Mouse (Mus musculus) kidney, embryonic 14.5 days (tissue): ENCODE measurements around the gene Trak1. TPM values are rescaled to one million over a fixed set of nuclear protein-coding genes. Genes with fewer than 3 reads are reported as not detected.

Experiments used
- ATAC-seq: fragments of 200-750 bp; cut with Nextera tagmentation; 2 replicates; pipeline ENCODE4 v1.8.0; 2017; ENCODE audit warnings: moderate number of reproducible peaks, mild to moderate bottlenecking, moderate TSS enrichment, moderate library complexity; ENCODE audit not compliant: low FRiP score, low TSS enrichment
- H3K27ac ChIP-seq: fragments of 300-500 bp; sonication (generic); 2 replicates; pipeline ENCODE4 v1.5.1; 2014; ENCODE audit warnings: low read depth, mild to moderate bottlenecking, low read length, moderate library complexity, mixed read lengths
- H3K27me3 ChIP-seq: fragments of 300-500 bp; sonication (generic); 2 replicates; pipeline ENCODE4 v1.6.1; 2014; ENCODE audit warnings: mild to moderate bottlenecking, low read length; ENCODE audit not compliant: control insufficient read depth, insufficient read depth
- H3K36me3 ChIP-seq: fragments of 300-500 bp; sonication (generic); 2 replicates; pipeline ENCODE4 v1.6.1; 2014; ENCODE audit warnings: low read length, mixed read lengths; ENCODE audit not compliant: control insufficient read depth, insufficient read depth
- H3K4me1 ChIP-seq: fragments of 300-500 bp; sonication (generic); 2 replicates; pipeline ENCODE4 v1.6.1; 2014; ENCODE audit warnings: low read length, mixed read lengths; ENCODE audit not compliant: control insufficient read depth, insufficient read depth
- H3K4me2 ChIP-seq: fragments of 300-500 bp; sonication (generic); replicated peaks from 2 replicates; pipeline ENCODE4 v1.6.1; 2014; ENCODE audit warnings: low read depth, mild to moderate bottlenecking, low read length
- H3K4me3 ChIP-seq: fragments of 300-500 bp; sonication (generic); 2 replicates; pipeline ENCODE4 v1.5.1; 2014; ENCODE audit warnings: mild to moderate bottlenecking, low read length
- H3K9ac ChIP-seq: fragments of 300-500 bp; sonication (generic); 2 replicates; pipeline ENCODE4 v1.6.1; 2014; ENCODE audit warnings: low read depth, mild to moderate bottlenecking, low read length, moderate library complexity
- H3K9me3 ChIP-seq: fragments of 300-500 bp; sonication (generic); 2 replicates; pipeline ENCODE4 v1.6.1; 2016; ENCODE audit warnings: low read length; ENCODE audit not compliant: control insufficient read depth
- WGBS: fragments of 180-500 bp; shearing (Covaris S2); extraction: QIAGEN DNeasy Blood & Tissue Kit; methylation state at CpG from one replicate; pipeline ENCODE4 v1.1.7; 2014; 5-methylcytosine and 5-hydroxymethylcytosine counted together
- polyA plus RNA-seq: library from polyadenylated mRNA; unstranded; fragments of >200 nt; fragmentation: Nextera tagmentation; extraction: Ambion mirVana; gene quantifications from 2 replicates; pipeline ENCODE4 v1.2.1, GENCODE M21; 2014

The Trak1 gene
- polyA plus RNA-seq, 1 experiment from 2014 or later, result 15.4 TPM

DNA sequence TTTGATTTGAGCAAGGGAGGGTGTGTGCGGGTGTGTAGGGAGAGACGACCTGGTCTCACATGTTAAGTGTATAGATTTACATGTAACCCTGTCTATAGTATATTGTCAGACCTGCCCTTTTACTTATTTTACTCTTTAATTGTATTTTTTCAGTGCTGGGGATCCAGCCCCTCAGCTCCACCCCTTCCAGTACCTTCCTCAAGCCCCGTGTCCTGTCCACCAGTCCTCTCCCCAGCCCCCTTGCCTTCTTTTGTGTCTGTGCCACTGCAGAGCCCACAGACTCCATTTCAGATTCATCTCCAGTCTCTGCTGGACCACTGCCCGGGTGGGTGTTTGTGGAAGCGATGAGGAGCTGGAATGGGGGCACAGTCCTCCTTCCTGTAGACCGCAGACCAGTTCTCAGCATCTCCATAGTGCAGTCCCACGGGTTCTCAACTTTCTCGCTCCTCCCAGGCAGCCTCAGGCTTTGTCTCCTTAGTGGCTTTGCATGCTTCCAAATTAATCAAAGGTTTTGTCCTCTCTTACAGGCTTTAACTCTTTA, 37.1 kb downstream of the Trak1 start:
- Histone ChIP-seq H3K4me2 (no peak overlapping the region), H3K36me3 (no peaks in the 10 kb centered on the region), H3K27ac (peak overlapping the region; percentile 51; the same call in 1 of the 2 replicates), H3K9ac (no peak overlapping the region; the same call in 1 of the 2 replicates), H3K4me3 (no peak overlapping the region), H3K9me3 (no peaks in the 10 kb centered on the region), H3K27me3 (no peaks in the 10 kb centered on the region), H3K4me1 (peaks cover 45% of the 10 kb centered on the region)
- no peak for ATAC-seq
- 49% methylated on average over 8 of the region's 8 CpGs for WGBS

DNA sequence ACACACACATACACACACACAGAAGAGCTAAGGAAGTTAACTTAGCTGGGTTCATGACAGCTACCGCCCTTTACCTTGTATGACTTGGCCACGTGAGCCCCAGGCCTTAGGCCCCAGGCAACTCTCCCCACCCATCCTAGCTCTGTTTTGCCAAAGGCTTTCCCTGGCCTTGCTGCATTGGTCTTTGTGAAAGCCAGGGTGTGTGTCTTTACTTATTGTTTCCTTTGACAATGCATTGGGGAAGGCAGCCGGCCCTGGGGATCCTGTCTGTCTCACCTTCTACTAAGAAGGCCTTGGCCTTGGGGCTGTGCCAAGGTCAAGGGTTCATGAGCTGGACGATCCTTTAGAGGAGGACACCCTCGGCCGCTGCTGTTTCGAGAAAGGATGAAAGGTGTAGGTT, 38.3 kb downstream of the Trak1 start:
- no peak for ATAC-seq
- Histone ChIP-seq H3K4me3 (no peak overlapping the region), H3K4me2 (no peak overlapping the region), H3K27ac (peak overlapping the region; percentile 26; the same call in 1 of the 2 replicates), H3K27me3 (no peaks in the 10 kb centered on the region), H3K36me3 (no peaks in the 10 kb centered on the region), H3K9ac (no peak overlapping the region), H3K9me3 (no peaks in the 10 kb centered on the region), H3K4me1 (peaks cover 45% of the 10 kb centered on the region)
- 38% methylated on average over 7 of the region's 7 CpGs for WGBS

GRCm38 (mm10) chr9:121336324-121336946, 39.1 kb downstream of the Trak1 start:
- no peaks in the 10 kb centered on the region for H3K27me3 ChIP-seq
- peaks cover 38% of the 10 kb centered on the region for H3K4me1 ChIP-seq
- H3K9ac ChIP-seq, result no peak overlapping the region
- H3K4me2 ChIP-seq, result no peak overlapping the region
- H3K27ac ChIP-seq, result peak overlapping the region; percentile 26; the same call in 1 of the 2 replicates
- H3K36me3 ChIP-seq, result no peaks in the 10 kb centered on the region
- no peak overlapping the region for H3K4me3 ChIP-seq
- H3K9me3 ChIP-seq, result no peaks in the 10 kb centered on the region
- WGBS, result 89% methylated on average over 15 of the region's 15 CpGs
- no peak for ATAC-seq

DNA sequence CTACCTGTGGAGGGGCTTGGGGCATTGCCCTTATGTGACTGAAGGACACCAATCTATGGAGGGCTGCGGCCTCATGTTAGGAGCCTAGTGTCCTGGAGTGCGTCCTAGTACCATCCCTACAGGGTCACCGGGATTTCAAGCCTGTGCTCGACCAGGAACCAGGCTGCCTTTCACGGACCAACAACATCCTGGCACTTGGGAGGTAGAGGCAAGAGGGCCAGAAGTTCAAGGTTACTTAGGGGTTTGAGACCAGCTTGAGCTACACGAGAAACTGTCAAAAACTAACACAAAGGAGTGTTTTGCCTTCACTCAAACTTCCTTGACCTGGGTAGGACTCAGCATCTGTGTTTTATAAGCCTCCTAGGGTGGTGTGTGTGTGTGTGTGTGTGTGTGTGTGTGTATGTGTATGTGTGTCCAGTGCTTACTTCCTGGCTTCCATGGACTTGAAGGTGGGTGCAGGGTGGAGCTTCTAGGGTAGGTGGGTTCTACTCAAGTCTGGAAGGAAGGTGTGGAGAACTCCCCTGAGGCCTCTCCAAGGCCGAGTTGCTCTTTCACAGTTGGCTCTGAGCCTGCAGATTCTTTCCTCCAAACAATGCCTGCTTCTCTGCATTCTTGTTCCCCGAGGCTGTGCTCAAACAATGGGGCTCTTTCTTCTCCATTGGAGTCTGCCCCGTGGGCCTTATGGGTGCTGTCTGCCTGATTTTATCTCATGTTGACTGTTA, 40.1 kb downstream of the Trak1 start:
- no peak overlapping the region for H3K9ac ChIP-seq
- peaks cover 32% of the 10 kb centered on the region; the same call in 1 of the 2 replicates for H3K4me1 ChIP-seq
- peak; percentile 23; the same call in 1 of the 2 replicates for ATAC-seq
- WGBS, result 60% methylated on average over 9 of the region's 9 CpGs
- no peaks in the 10 kb centered on the region for H3K27me3 ChIP-seq
- no peaks in the 10 kb centered on the region for H3K9me3 ChIP-seq
- H3K36me3 ChIP-seq, result no peaks in the 10 kb centered on the region
- H3K4me2 ChIP-seq, result no peak overlapping the region
- no peak overlapping the region for H3K4me3 ChIP-seq
- H3K27ac ChIP-seq, result peak overlapping the region; percentile 37; the same call in 1 of the 2 replicates

DNA sequence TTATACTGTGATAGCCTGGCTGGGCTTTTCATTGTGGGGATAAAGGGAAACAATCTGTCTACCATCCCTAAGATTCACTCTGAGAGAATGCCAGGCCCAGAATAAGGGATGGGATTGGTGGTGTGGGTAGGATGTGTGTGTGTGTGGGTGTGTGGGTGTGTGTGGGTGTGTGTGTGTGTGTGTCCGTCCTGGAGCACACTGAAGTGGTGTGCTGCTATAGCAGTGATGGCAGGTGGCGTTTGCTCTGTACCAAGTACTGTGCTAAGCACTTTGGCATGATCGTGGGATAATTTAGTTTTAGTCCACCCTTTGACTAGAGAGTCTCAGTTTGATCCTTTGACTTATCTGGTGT, 40.6 kb downstream of the Trak1 start:
- no peaks in the 10 kb centered on the region for H3K9me3 ChIP-seq
- no peak overlapping the region; the same call in 1 of the 2 replicates for H3K27ac ChIP-seq
- no peak overlapping the region for H3K4me2 ChIP-seq
- H3K27me3 ChIP-seq, result no peaks in the 10 kb centered on the region
- 81% methylated on average over 3 of the region's 3 CpGs for WGBS
- H3K9ac ChIP-seq, result no peak overlapping the region
- no peak overlapping the region for H3K4me3 ChIP-seq
- H3K36me3 ChIP-seq, result no peaks in the 10 kb centered on the region
- ATAC-seq, result no peak
- peaks cover 29% of the 10 kb centered on the region; the same call in 1 of the 2 replicates for H3K4me1 ChIP-seq

DNA sequence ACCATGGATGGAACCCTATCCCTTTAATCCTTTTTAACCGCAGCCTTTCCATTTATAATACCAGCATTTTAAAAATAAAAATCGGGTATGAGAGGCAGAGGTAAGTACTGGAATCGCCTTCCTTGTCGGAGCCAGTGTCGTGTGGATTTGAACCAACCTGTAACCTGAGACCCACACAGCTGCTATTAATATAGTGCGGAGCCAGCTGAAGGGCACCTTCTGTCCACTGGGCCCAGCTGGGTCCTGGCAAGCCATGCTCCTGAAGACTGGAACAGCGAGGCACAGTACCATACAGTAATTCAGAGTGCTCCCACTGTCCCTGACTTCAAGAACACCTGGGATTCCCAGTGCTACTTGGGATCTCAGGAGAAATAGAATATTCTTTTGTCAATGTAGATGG, 44.5 kb downstream of the Trak1 start:
- Histone ChIP-seq H3K4me2 (no peak overlapping the region), H3K27me3 (no peaks in the 10 kb centered on the region), H3K9ac (no peak overlapping the region), H3K4me3 (no peak overlapping the region), H3K36me3 (no peaks in the 10 kb centered on the region), H3K9me3 (no peaks in the 10 kb centered on the region), H3K4me1 (peaks cover 3% of the 10 kb centered on the region; the same call in 1 of the 2 replicates), H3K27ac (no peak overlapping the region)
- ATAC-seq, result no peak
- 58% methylated on average over 7 of the region's 7 CpGs for WGBS

DNA sequence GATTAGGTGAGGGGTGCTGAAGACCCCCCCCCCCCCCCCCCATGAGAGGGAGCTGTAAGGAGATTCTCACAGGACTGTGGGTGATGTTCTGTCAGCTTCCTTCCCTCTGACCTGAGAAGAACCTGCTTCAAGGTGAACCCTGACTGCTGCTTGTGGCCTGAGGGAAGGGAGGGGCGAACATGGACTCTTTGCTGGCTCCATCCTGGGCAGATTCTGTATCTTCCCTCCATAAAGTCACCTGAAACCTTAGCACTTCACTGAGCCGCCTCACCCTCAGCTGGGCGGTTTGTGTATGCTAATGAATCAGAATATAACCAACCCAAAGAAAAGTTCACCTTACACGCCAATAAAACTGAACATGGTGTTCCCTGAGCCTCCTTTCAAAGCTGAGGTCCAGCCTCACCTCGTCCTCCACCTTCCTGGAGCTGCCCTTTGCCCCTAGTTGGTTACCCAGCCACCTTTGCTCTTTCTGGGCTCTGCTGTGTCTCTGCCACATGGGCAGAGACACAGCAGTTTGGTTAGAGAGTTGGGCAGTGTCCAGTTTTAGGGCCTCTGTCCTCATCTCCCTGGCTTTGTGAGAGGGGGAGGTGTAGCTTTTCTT, 45.3 kb downstream of the Trak1 start:
- Histone ChIP-seq H3K36me3 (no peaks in the 10 kb centered on the region), H3K27me3 (no peaks in the 10 kb centered on the region), H3K4me3 (no peak overlapping the region), H3K9ac (no peak overlapping the region), H3K4me2 (no peak overlapping the region), H3K4me1 (0 out of 2 replicates have a peak, but pooled peaks cover under 1% of the 10 kb centered on the region), H3K9me3 (no peaks in the 10 kb centered on the region), H3K27ac (no peak overlapping the region)
- ATAC-seq, result no peak
- WGBS, result 79% methylated on average over 5 of the region's 5 CpGs

DNA sequence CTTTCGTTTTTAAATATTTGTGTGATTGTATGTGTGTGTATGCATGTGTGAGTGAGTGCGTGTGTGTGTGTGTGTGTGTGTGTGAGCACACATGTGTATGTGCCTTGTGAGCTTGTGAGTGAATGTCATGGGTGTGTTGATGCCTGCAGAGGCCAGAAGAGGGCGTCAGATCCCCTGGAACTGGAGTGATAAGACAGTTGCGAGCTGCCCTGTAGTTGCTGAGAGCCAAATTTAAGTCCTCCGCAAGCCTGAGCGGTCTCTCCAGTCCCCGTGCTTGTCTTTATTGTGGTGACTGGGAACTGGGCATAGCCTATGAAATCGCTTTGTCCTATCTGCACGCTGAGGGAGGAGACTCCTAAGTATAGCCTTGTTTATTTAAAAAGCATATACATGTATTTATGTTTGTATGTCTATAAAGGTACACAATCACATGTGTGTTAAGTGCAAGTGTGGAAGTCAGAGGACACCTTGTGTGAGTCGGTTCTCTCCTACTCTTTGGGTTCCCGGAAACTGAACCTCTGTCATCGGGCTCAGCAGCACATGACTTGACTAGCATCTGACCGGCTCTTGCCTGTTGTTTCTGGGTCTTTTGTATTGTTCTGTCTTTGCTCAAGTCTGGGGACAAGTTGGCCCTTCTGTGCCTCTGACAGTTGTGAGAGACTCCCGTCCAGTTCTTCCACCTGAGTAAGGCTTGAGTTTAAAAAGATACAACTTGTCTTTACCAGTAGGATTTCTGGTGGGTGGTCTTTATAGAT, 46.0 kb downstream of the Trak1 start:
- no peak overlapping the region for H3K4me2 ChIP-seq

More for the DNA sequence above, 46.0 kb downstream of the Trak1 start:
- H3K36me3 ChIP-seq, result no peaks in the 10 kb centered on the region
- H3K27ac ChIP-seq, result no peak overlapping the region
- ATAC-seq, result no peak
- H3K4me1 ChIP-seq, result peaks cover 5% of the 10 kb centered on the region; the same call in 1 of the 2 replicates
- WGBS, result 88% methylated on average over 14 of the region's 14 CpGs
- H3K27me3 ChIP-seq, result no peaks in the 10 kb centered on the region
- no peak overlapping the region for H3K9ac ChIP-seq
- no peak overlapping the region for H3K4me3 ChIP-seq
- no peaks in the 10 kb centered on the region for H3K9me3 ChIP-seq
